8 mouse cellular contexts compared by ENCODE assay signal in the genomic region with DNA sequence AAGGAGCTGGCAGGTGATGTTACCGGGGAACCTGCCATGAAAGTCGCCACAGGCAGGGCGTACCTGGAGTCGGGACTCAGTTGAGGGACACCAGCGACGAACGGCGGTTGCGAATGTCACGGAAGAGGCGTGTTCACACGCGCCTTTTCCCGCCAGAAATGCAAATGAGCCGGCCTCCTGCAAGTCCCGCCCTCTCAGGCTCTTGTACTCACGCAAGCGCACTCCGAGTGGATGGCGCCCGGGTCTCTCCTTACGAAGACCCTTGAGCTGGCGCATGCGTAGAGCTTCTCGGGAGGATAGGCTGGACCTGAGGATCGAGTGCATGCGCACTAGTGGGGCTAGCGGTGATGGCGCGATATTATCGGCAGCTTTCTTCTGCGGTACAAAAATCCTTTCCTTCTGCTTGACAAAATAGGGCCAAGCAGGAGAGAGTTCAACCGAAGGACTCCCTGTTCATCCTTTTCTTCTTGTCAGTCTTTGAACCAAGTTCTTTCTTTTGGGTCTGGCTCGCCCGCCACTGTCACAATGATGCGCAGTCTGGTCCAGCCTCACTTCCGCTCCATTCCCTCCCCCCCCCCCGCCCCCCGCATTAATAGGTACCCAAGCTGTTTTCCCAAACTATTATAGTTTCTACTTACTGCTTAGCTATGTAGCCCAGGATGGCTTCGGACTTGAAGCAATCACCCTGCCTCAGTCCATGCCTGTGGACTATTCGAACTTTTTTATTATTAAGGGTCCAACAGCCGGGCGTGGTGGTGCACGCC. TPM values are rescaled to one million over a fixed set of nuclear protein-coding genes. Genes with fewer than 3 reads are reported as not detected.
DNase-seq lines count a peak whose midpoint lies in the region; ATAC-seq and TF ChIP-seq lines count a peak whose summit lies in the region.

Gene Ccdc155 (minus strand): TSS at position 513 of the 764 bp plus-strand sequence.

- H3K9me3 ChIP-seq in hindbrain, postnatal 0 days (ENCODE audit: low read length) = no peaks in the 10 kb centered on the region

- peak within 1 kb of the TSS; percentile 77 for H3K4me3 ChIP-seq in gastrocnemius, adult 2 months
- peak within 1 kb of the TSS; percentile 41 for H3K4me3 ChIP-seq in hindbrain, postnatal 0 days (ENCODE audit: low read length)

- peak within 1 kb of the TSS; percentile 33; the same call in 1 of the 2 replicates for H3K9ac ChIP-seq in hindbrain, postnatal 0 days (replicated peaks; ENCODE audit: low read length)

- WGBS in hindbrain, postnatal 0 days = 9% methylated on average over 44 of the region's 44 CpGs

- H3K4me1 ChIP-seq in hindbrain, postnatal 0 days (ENCODE audit: insufficient read depth, low read length) = no peaks in the 10 kb centered on the region

- H3K4me2 ChIP-seq in hindbrain, postnatal 0 days (ENCODE audit: low read depth, low read length) = peak within 1 kb of the TSS; percentile 57

- ATAC-seq in common myeloid progenitor, adult 5-6 weeks (replicated peaks; ENCODE audit: low read depth, poor library complexity, severe bottlenecking) = peak; percentile 94
- ATAC-seq in hindbrain, postnatal 0 days = peak; percentile 98

- H3K27me3 ChIP-seq in hindbrain, postnatal 0 days (ENCODE audit: insufficient read depth, low read length) = no peaks in the 10 kb centered on the region

- H3K27ac ChIP-seq in gastrocnemius, adult 2 months = peak within 1 kb of the TSS; percentile 57
- peak within 1 kb of the TSS; percentile 64; the same call in 1 of the 2 replicates for H3K27ac ChIP-seq in hindbrain, postnatal 0 days

- no peak for TF ChIP-seq CTCF in gastrocnemius, adult 2 months (IDR thresholded peaks at IDR 0.05)
- no peak for TF ChIP-seq CTCF in hindbrain, postnatal 0 days (IDR thresholded peaks at IDR 0.05; ENCODE audit: low read depth)

- DNase-seq in ZHBTc4 (ENCODE audit: low read depth, low spot score) = peak; percentile 99
- peak; percentile 90 for DNase-seq in gastrocnemius, adult 2 months
- peak; percentile 99 for DNase-seq in hindbrain, postnatal 0 days (ENCODE audit: low spot score)
- DNase-seq in left cerebral cortex, adult 18-20 months (ENCODE audit: low spot score in 2 of 2) = peak; percentile 87 to 91
- DNase-seq in lung, postnatal 4 days = peak; percentile 94 to 95
- DNase-seq in retina, postnatal 1 day = peak; percentile 99
- DNase-seq in thymus, postnatal 4 days = peak; percentile 94

- intact Hi-C loops in gastrocnemius, adult 2 months (cut with DNase I) = no loop called here

- no peaks in the 10 kb centered on the region for H3K36me3 ChIP-seq in hindbrain, postnatal 0 days (ENCODE audit: insufficient read depth, low read length)

RNA-seq across cellular contexts. Expression of gene Ccdc155, which starts in this region (rescaled TPM):
- total RNA-seq in common myeloid progenitor, adult 5-6 weeks (2017) = 0.18 and 2.0 TPM in 2 replicates
- not detected for total RNA-seq in gastrocnemius, adult 2 months (2021)
- 0.10 TPM in 1 of 2 replicates, not detected in the other for total RNA-seq in hindbrain, postnatal 0 days (2014; rRNA removed)
- polyA plus RNA-seq in hindbrain, postnatal 0 days (2015; fragmentation: Nextera tagmentation; extraction: Ambion mirVana) = 0.46 and 0.55 TPM in 2 replicates
- 1 to 10 TPM; 4.9 to 9.7 TPM for total RNA-seq in left cerebral cortex, adult 18-20 months (2021)

Comparison
In these comparisons a context has a peak if more than half of its experiments do, and no peak if none do; other contexts are left out.
1. Peak in every context shown above with its lines: DNase-seq, ATAC-seq, H3K4me3 ChIP-seq and H3K27ac ChIP-seq.
2. Peak in DNase-seq, H3K4me3 ChIP-seq and H3K27ac ChIP-seq in gastrocnemius, adult 2 months; RNA of the gene not detected or under 1 TPM.
3. Peak in DNase-seq, ATAC-seq, H3K4me3 ChIP-seq, H3K27ac ChIP-seq, H3K9ac ChIP-seq and H3K4me2 ChIP-seq in hindbrain, postnatal 0 days; RNA of the gene not detected or under 1 TPM.